Mouse (Mus musculus) frontal cortex, adult 2 months (tissue): ENCODE data around the gene Pdilt. TPM values are rescaled to one million over a fixed set of nuclear protein-coding genes. Genes with fewer than 3 reads are reported as not detected.
A peak's percentile ranks its signal among the peaks of the same experiment; 100 is the strongest.
"Not testable (repeated sequence)": the region's sequence is repeated elsewhere in the genome, so short reads cannot be mapped to it uniquely, and the experiment has no call there.

Experiments used
- DNase-seq, 2 experiments: peaks; one replicate each; pipeline ENCODE4 v3.0.0; 2022; ENCODE audit warnings: low spot score in 1 of 2; ENCODE audit errors: extremely low spot score in 1 of 2
- polyA plus RNA-seq: library from polyadenylated mRNA; depleted of rRNA; stranded (reverse); fragments of >200 nt; gene quantifications from 2 replicates; pipeline ENCODE4 v1.2.3, GENCODE M21; 2012; rRNA removed

Pdilt gene
- not detected in 2 replicates for polyA plus RNA-seq

GRCm38 (mm10) chr7:119523389-119523788 is at the start of gene Pdilt:
Gene Pdilt, minus strand, starts transcription at chr7:119523489.
- DNase-seq: no peak

DNA sequence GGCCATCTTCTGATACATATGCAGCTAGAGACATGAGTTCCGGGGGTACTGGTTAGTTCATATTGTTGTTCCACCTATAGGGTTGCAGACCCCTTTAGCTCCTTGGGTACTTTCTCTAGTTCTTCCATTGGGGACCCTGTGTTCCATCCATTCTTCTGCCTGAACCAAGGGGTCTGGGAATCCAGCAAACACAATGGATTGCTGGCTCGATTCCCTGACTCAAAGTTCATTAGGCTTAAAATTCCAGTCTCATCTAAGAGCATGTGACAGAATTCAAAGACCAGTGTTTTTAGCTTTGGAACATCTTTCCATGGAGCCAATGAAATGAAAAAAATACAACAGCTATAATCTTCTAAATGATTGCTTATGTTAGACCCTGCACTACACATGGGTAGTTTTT is 39.2 kb upstream of the Pdilt start:
- not testable (repeated sequence) for DNase-seq

DNA sequence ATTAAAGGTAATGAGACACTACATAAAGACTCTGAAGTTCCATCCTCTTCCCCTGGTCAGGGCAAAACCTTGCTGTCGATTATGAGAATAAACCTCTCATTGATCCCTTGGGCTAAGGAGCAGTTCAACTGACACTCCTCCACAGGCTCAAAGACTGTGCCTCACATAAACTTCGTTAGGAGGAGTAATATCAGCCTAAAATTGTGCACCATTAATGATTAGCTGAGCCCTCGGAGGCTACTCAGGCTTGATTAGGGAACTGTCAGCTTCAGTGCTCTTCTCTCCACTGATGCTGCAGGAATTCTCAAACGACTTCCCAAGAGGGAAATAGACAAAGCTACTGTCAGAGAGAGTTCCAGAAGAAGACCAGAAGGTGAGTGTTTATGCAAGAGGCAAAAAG is 38.2 kb upstream of the Pdilt start:
- no peak for DNase-seq

- DNase-seq: no peak
Observed at GRCm38 (mm10) chr7:119560452-119560835, 37.2 kb upstream of the Pdilt start.

DNA sequence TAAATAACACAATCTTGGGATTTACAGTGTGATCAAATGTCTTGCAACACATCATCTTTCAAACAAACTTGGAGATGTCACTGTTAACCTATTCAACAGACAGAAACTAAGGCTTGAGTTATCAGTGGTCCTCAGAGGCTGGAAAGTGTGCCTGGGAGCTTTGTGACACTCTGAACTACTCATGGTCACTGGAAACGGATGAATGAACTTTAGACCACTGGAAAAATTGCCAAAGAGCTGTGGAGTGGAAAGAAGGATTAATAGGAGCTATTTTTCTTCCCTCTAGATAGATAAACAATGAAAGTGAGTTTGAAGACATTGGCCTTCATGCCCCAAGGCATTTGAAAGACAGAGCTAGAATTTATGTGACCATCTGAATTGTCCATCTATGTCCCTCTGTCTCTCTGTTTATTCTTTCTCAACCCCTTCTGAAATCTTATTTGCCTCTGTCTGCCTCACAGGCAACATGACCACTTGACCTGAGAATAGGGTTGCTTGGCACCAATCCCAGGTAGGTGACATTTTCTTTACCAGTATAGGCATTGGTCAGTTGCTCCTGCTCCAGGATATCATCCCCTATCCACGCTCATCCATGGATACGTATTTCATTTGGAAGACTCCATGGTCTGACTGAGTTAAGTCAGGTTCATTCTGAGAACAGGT is 36.6 kb upstream of the Pdilt start:
- DNase-seq: no peak

DNA sequence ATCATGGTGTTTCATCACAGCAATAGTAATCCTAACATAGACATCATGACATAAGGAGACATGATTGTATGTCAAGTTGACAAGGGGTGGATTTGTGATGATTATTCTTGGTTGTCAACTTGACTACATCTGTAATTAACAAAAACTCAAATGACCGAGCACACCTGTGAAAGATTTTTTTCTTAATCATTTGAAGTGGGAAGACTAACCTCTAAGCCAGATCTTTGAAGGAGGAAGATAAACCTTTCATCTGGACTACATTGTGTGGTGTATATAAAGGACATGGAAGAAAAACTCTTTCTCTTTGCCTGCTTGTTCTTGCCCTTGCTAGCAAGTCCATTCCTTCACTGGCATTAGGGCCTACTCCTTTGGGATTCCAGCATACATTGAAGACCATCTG is 30.8 kb upstream of the Pdilt start, which contains the start of gene Acsm2:
Gene Acsm2 (plus strand): TSS at position 301 of the 400 bp plus-strand sequence.
- no peak for DNase-seq

- DNase-seq: no peak
Observed at GRCm38 (mm10) chr7:119550471-119551222, 27.4 kb upstream of the Pdilt start.

DNA sequence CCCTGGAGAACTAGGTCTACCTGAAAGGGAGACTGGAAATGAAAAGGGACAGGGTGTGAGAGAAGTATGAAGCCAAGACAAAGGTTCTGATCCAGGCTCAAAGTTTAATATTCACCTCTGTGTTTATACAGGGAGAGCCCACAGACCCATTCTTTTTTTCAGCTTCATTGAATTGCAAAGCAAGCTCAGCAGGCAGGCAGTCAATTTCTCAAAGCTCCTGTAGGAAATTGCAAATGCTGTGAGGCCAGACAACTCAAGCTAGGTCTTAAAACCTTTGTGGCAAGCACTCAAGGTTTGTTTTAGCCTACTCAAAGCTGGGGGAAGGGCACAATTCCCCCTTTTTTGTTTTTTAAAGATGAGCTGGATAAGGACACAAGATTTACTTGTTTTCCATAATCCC is 22.3 kb upstream of the Pdilt start:
- no peak for DNase-seq

DNA sequence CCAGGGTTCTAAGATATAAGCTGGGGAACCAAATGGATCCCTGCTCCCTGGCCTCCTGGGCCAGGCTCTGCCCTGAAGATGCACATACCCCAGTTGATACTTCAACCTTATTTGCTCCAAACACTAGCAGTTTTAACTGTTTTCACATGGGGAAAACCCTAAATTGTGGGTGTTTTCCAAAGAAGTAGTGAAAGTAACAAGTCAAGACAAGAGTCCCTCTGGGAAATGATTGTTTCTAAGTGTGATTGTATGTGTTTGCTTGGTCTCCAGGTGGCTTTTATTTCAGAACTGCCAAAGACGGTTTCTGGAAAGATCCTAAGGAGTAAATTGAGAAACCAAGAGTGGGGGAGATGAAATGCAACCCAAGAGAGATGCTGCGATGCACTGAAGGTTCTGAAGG is 19.2 kb upstream of the Pdilt start:
- no peak for DNase-seq

GRCm38 (mm10) chr7:119534389-119534788 is 11.1 kb upstream of the Pdilt start:
- no peak for DNase-seq

DNA sequence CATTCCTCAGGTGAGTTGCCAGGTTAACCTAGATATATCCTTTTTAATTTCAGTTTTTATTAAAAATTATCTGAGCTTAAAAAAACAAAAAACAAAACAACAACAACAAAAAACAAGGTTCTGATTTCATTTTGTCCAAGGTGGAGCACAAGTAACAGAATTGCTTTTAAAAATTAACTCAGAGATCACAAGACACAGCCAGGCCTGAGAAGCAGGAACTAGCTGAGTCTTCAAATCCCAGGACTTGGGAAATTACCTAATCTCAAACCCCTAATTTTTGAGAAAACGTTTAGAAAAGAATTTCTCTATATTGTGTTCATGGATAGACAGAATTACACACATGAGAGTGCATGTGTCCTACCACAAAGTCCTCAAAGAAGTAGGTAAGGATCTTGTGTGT is 9.6 kb upstream of the Pdilt start:
- no peak for DNase-seq

GRCm38 (mm10) chr7:119528617-119529016 is 5.3 kb upstream of the Pdilt start:
- DNase-seq: no peak

GRCm38 (mm10) chr7:119527548-119527947 is 4.3 kb upstream of the Pdilt start:
- no peak for DNase-seq

DNA sequence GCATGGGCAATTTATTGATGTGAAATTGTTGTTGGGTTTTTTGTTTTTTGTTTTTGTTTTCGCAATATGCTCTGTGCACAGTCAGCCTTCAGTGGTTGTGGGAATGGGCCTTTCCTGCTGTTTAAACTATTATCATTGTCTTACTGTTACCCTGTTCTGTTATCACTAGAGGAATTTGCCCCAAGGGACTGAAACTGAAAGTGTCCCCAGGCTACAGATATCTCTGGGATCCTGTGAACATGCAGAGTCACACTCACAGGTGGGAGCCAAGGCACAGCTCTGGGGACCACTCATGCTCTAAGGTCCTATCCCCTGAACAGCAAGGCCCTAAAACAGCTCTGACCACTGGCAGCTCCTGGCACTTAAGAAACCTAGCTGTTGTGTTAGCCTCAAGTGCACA is 3.8 kb upstream of the Pdilt start:
- DNase-seq: no peak

DNA sequence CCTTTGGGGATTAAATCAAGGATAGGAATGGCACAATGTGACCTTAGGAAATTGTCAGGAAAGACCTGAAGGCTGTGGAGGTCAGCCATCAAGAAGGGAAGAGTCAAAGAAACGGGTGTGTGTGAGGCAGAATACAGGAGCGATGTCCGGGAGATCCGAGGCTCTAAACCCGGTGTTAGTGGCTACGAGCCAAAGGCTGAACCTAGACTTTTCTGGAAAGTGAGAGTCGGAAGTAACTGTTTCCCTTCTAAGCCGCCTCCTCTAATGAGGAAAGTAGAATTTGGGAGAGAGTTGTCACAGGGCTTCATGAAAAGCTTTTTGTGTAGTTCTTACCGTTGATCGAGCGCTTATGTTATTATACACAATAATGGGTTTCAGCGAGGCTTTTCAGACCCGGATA is 3.2 kb upstream of the Pdilt start:
- DNase-seq: no peak

GRCm38 (mm10) chr7:119525881-119526281 is 2.6 kb upstream of the Pdilt start:
- DNase-seq: peak in 1 of 2 experiments; percentile 4

DNA sequence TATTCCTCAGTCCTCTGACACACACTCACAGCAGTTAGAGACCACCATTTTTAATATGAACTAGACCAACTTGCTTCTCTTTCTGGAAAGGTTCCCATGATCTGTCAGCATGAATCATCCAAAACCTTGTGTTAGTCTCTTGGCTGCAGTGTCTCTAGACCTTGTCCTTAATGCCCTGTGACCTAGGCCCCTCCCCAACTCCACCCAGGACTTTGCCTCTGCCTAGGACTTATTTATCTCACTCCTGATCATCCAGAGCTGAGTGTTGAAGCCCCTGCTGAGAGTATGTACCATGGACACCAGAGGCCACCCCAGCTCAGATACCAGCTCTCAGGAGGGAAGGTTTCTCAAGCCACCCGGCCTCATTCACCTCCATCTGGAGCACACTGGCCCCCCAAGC is 904 bp downstream of the Pdilt start:
- DNase-seq: no peak

DNA sequence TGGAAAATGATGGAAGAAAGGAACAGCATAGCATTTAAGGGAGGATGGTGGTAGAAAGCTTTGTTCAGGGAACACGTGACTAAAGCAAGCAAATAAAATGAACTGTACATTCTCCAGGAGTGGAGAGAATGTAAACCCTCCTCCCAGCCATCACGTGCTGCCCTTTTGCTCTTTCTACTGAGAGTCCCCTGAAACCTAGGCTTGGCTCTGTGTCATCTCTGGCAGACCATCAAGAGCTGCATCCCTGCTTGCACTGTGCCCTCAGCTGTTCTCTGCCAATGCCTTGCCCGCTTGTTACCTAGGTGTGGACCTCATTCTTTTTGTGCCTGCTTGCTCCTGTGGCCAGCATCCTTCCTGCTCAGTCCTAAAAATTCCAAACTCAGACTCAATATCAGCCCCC is 1.5 kb downstream of the Pdilt start:
- no peak for DNase-seq

DNA sequence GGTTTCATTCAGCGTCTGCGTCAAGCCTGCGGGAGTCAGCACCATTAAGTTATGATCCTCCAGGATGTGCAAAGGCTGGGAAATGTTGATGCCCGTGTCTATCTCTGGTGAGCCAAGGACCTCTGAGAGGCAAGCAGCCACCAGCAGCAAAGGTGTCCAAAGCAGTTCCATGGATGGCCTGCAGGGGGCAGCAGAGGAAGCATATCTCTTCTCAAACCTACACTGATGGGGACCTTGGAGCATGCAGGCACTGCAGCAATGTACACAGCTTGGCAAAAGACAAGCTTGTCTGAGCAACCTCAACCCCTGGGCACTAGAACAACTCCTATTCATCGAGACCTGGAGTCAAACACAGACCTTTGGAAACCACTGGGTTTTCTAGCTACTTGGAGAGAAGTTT is 3.6 kb downstream of the Pdilt start:
- peak; percentile 47 to 92 for DNase-seq

DNA sequence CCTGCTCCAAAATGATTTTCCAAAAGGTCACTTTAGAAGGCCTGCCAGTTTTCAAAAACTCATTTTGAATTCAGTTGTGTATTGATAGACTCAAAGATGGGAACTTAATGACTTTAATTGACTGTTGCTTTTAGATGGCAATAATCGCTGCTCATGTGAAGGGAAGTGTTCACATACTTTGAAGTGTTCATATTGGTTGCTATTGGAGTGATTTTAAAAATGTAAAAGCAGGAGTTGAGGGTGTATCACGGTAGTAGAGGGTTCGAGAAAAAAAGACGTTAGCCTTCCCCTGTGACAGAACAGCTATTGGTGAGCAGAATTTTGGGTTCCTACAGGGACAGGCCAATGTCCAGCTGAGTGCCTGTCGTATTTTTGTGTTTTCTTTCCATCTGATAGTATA is 4.1 kb downstream of the Pdilt start, which contains the start of gene Acsm5:
Gene Acsm5 (plus strand): TSS at position 301 of the 400 bp plus-strand sequence.
- DNase-seq: no peak

DNA sequence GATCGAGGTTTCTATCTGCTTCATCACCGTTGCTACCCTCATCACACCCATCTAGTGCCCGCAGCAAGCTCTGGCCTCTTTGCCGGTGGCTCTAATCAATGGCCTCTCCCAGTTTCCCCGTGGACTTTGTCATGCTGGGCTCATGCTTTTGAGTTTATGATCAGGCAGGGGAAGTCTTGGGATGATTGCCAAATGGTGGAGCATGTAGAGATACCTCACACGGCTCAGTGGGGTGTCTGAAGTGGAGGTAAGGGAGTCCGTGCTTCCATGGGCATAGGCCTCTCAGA is 7.1 kb downstream of the Pdilt start:
- no peak for DNase-seq
